Mouse (Mus musculus): ENCODE data around the gene Rps25. TPM values are rescaled to one million over a fixed set of nuclear protein-coding genes. Genes with fewer than 3 reads are reported as not detected.

The Rps25 gene
- polyA plus RNA-seq, 1 experiment from 2014 or later = 919 TPM

DNA sequence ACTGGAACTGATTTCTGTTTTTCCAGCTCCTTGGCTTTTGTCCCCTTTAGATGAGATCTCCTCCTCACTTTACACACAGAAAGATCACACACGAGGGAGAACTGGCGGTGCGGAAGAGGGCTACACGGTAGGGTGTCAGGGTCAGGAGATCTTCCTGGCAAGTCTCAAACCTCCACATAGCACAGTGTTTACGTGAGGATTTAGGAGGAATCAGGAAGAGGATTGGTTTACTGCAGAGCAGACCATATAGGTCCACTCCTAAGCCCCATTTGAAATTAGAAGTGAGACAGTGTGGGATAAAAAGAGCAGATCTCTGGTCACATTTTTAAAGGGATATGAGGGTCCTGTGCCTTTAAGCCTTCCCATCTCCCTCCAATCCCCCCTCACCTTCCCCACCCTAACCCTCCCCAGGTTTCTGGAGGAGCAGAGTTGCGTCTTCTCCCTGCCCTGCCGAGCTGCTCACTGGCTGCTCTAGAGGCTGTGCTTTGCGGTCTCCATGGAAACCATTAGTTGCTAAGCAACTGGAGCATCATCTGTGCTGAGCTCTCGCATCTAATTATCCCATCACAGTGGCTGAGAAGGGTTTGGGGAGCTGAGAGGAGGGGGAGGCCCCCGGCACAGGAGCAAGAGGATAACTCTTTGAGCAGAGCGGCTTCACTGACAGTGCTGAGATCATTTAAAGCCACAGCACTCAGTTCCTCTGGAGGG, 50.2 kb downstream of the Rps25 start:
- ATAC-seq (replicated peaks; ENCODE audit: extremely low read depth, insufficient read depth, low FRiP score) = no peak
- H3K27me3 ChIP-seq (ENCODE audit: control insufficient read depth, insufficient read depth, low read length) = peaks cover 19% of the 10 kb centered on the region
- WGBS = 13% methylated on average over 11 of the region's 11 CpGs
- H3K4me2 ChIP-seq (ENCODE audit: low read depth, low read length) = no peak overlapping the region
- H3K27ac ChIP-seq (ENCODE audit: low read length) = no peak overlapping the region
- no peaks in the 10 kb centered on the region for H3K36me3 ChIP-seq (ENCODE audit: control insufficient read depth, insufficient read depth)
- H3K9ac ChIP-seq (ENCODE audit: low read length) = no peak overlapping the region
- peaks cover 3% of the 10 kb centered on the region; the same call in 1 of the 2 replicates for H3K4me1 ChIP-seq (ENCODE audit: control insufficient read depth, insufficient read depth, low read length)
- H3K9me3 ChIP-seq (replicated peaks; ENCODE audit: control insufficient read depth, low read length) = no peaks in the 10 kb centered on the region
- H3K4me3 ChIP-seq (ENCODE audit: low read length) = no peak overlapping the region

Small RNA genes within 50 kb of the gene (microRNA-seq; reads per million reads assigned to microRNA genes)
- not detected for gene Mir7085

Other genes with a start within 250 kb of the Rps25 start
- 12.6 and 13.0 TPM in 2 replicates for gene Cbl, start 173.1 kb upstream of the Rps25 start, polyA plus RNA-seq (2015; fragmentation: Nextera tagmentation; extraction: Ambion mirVana)
- gene Ccdc153, start 166.5 kb upstream of the Rps25 start, polyA plus RNA-seq (2015; fragmentation: Nextera tagmentation; extraction: Ambion mirVana) = 0.88 and 2.5 TPM in 2 replicates
- 0.06 and 0.07 TPM in 2 replicates for gene Pdzd3, start 155.7 kb upstream of the Rps25 start, polyA plus RNA-seq (2015; fragmentation: Nextera tagmentation; extraction: Ambion mirVana)
- 7.3 and 7.9 TPM in 2 replicates for gene Nlrx1, start 138.5 kb upstream of the Rps25 start, polyA plus RNA-seq (2015; fragmentation: Nextera tagmentation; extraction: Ambion mirVana)
- 1.9 and 2.5 TPM in 2 replicates for gene Abcg4, start 118.5 kb upstream of the Rps25 start, polyA plus RNA-seq (2015; fragmentation: Nextera tagmentation; extraction: Ambion mirVana)
- 15.8 and 18.7 TPM in 2 replicates for gene Hinfp, start 101.5 kb upstream of the Rps25 start, polyA plus RNA-seq (2015; fragmentation: Nextera tagmentation; extraction: Ambion mirVana)
- gene C2cd2l, start 86.9 kb upstream of the Rps25 start, polyA plus RNA-seq (2015; fragmentation: Nextera tagmentation; extraction: Ambion mirVana) = 8.2 and 8.6 TPM in 2 replicates
- gene Dpagt1, start 81.1 kb upstream of the Rps25 start, polyA plus RNA-seq (2015; fragmentation: Nextera tagmentation; extraction: Ambion mirVana) = 28.5 and 33.7 TPM in 2 replicates
- gene H2afx, start 72.4 kb upstream of the Rps25 start, polyA plus RNA-seq (2015; fragmentation: Nextera tagmentation; extraction: Ambion mirVana) = 179 and 186 TPM in 2 replicates
- gene Hmbs, start 62.9 kb upstream of the Rps25 start, polyA plus RNA-seq (2015; fragmentation: Nextera tagmentation; extraction: Ambion mirVana) = 97.2 and 102 TPM in 2 replicates
- 20.9 and 23.1 TPM in 2 replicates for gene Vps11, start 45.5 kb upstream of the Rps25 start, polyA plus RNA-seq (2015; fragmentation: Nextera tagmentation; extraction: Ambion mirVana)
- 14.6 and 18.0 TPM in 2 replicates for gene Hyou1, start 27.6 kb upstream of the Rps25 start, polyA plus RNA-seq (2015; fragmentation: Nextera tagmentation; extraction: Ambion mirVana)
- 37.8 and 42.0 TPM in 2 replicates for gene Slc37a4, start 10.3 kb upstream of the Rps25 start, polyA plus RNA-seq (2015; fragmentation: Nextera tagmentation; extraction: Ambion mirVana)
- 84.4 and 90.3 TPM in 2 replicates for gene Trappc4, start 461 bp downstream of the Rps25 start, polyA plus RNA-seq (2015; fragmentation: Nextera tagmentation; extraction: Ambion mirVana)
- gene Ccdc84, start 11.4 kb downstream of the Rps25 start, polyA plus RNA-seq (2015; fragmentation: Nextera tagmentation; extraction: Ambion mirVana) = 21.3 and 23.5 TPM in 2 replicates
- gene Foxr1, start 34.0 kb downstream of the Rps25 start, polyA plus RNA-seq (2015; fragmentation: Nextera tagmentation; extraction: Ambion mirVana) = not detected in 2 replicates
- gene Upk2, start 47.8 kb downstream of the Rps25 start, polyA plus RNA-seq (2015; fragmentation: Nextera tagmentation; extraction: Ambion mirVana) = 0.50 TPM in 1 of 2 replicates, not detected in the other
- 11.1 and 11.3 TPM in 2 replicates for gene Bcl9l, start 75.7 kb downstream of the Rps25 start, polyA plus RNA-seq (2015; fragmentation: Nextera tagmentation; extraction: Ambion mirVana)
- gene Cxcr5, start 154.7 kb downstream of the Rps25 start, polyA plus RNA-seq (2015; fragmentation: Nextera tagmentation; extraction: Ambion mirVana) = 0.17 and 0.35 TPM in 2 replicates
- 9.2 and 10.5 TPM in 2 replicates for gene Ddx6, start 197.8 kb downstream of the Rps25 start, polyA plus RNA-seq (2015; fragmentation: Nextera tagmentation; extraction: Ambion mirVana)